In the genomic region with DNA sequence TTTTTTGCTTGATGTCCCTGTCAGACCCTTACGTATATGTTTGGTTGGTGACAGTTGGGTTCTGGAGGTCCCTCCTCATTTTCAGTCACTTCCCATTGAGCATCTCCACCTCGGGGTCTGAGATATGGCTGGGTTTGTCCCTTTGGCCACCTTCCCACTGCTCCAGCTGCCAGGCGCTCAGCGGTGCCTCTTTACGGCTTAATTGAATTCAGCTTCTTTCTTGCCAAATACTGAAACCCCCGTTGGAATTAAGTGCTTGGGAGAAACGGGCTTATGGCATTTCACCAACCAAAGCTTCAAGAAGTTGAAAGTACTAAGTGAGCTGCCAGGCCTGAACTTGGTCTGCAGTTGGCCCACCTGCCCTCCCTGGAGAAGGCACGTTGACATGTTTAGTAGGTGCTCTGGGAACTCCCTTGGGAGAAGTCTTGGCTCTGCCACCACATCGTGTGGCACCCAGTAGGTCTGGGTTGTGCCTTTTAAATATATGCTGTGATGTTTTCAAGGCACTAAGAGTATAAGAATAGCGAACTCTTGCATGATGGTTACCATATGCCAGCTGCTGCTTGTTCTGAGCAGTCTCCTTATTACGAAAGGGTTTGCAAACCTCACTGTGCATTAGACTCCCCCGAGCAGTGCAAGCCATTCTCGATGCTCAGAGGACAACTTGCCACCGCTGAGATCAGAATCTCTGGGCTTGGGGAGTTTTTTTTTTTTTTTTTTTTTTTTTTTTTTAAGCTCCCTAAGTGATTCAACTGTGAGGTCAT, we compare ENCODE assay signal across 22 mouse cellular contexts. TPM values are rescaled to one million over a fixed set of nuclear protein-coding genes. Genes with fewer than 3 reads are reported as not detected.
DNase-seq lines count a peak whose midpoint lies in the region; ATAC-seq and TF ChIP-seq lines count a peak whose summit lies in the region.
"Had no signal": no experiment of that assay in that cellular context is flagged by ENCODE, and none has a peak within 500 bp of the region (broad histone marks: within the 10 kb centered on the region; RNA-seq: fewer than 3 reads in every experiment).

No protein-coding gene starts in this region.

- TF ChIP-seq CTCF in midbrain, postnatal 0 days (IDR thresholded peaks at IDR 0.05): no peak

- H3K36me3 ChIP-seq in forebrain, embryonic 14.5 days (ENCODE audit: control insufficient read depth, insufficient read depth, low read length): no peaks in the 10 kb centered on the region
- H3K36me3 ChIP-seq in forebrain, embryonic 15.5 days: no peaks in the 10 kb centered on the region
- no peaks in the 10 kb centered on the region for H3K36me3 ChIP-seq in midbrain, postnatal 0 days (ENCODE audit: insufficient read depth, low read length)
- H3K36me3 ChIP-seq in midbrain, embryonic 11.5 days (ENCODE audit: control insufficient read depth, insufficient read depth, low read length): no peaks in the 10 kb centered on the region
- H3K36me3 ChIP-seq: kidney, embryonic 15.5 days; limb, embryonic 13.5 days; liver, embryonic 15.5 days; neural tube, embryonic 13.5 days had no signal

- no peak overlapping the region for H3K9ac ChIP-seq in forebrain, embryonic 14.5 days (ENCODE audit: low read length)
- H3K9ac ChIP-seq in forebrain, embryonic 15.5 days (replicated peaks): no peak overlapping the region
- no peak overlapping the region for H3K9ac ChIP-seq in midbrain, postnatal 0 days (replicated peaks; ENCODE audit: low read length, poor library complexity, severe bottlenecking)
- H3K9ac ChIP-seq in midbrain, embryonic 11.5 days (ENCODE audit: low read length): no peak overlapping the region
- H3K9ac ChIP-seq: kidney, embryonic 15.5 days; limb, embryonic 13.5 days; liver, embryonic 15.5 days; neural tube, embryonic 13.5 days had no signal

- H3K9me3 ChIP-seq in forebrain, embryonic 14.5 days (replicated peaks; ENCODE audit: control insufficient read depth, low read length): no peaks in the 10 kb centered on the region
- no peaks in the 10 kb centered on the region for H3K9me3 ChIP-seq in forebrain, embryonic 15.5 days
- no peaks in the 10 kb centered on the region for H3K9me3 ChIP-seq in midbrain, postnatal 0 days (ENCODE audit: low read length)
- no peaks in the 10 kb centered on the region for H3K9me3 ChIP-seq in midbrain, embryonic 11.5 days (ENCODE audit: control insufficient read depth, low read length)
- H3K9me3 ChIP-seq: kidney, embryonic 15.5 days; limb, embryonic 13.5 days; liver, embryonic 15.5 days; neural tube, embryonic 13.5 days had no signal

- peak; percentile 82 for DNase-seq in forebrain, embryonic 14.5 days (ENCODE audit: low spot score)
- peak; percentile 83 for DNase-seq in left cerebral cortex, postnatal 4 days
- no peak for DNase-seq in left cerebral cortex, adult 11 months (ENCODE audit: low spot score)
- DNase-seq in midbrain, postnatal 0 days (ENCODE audit: low spot score): peak; percentile 82
- DNase-seq in midbrain, embryonic 11.5 days (ENCODE audit: low spot score, missing footprints): no peak
- DNase-seq in lung, postnatal 4 days: peak; percentile 28 to 81
- no peak for DNase-seq in embryo, embryonic 11 days
- DNase-seq: adrenal gland, postnatal 14 days; cerebellum, adult 9-11 months; heart, adult 18-20 months; thymus, adult 18-20 months had no signal

- no peak overlapping the region for H3K4me2 ChIP-seq in forebrain, embryonic 14.5 days (ENCODE audit: low read length)
- H3K4me2 ChIP-seq in forebrain, embryonic 15.5 days (replicated peaks): no peak overlapping the region
- H3K4me2 ChIP-seq in midbrain, postnatal 0 days (ENCODE audit: low read depth, low read length, poor library complexity, severe bottlenecking): no peak overlapping the region
- H3K4me2 ChIP-seq in midbrain, embryonic 11.5 days: no peak overlapping the region
- H3K4me2 ChIP-seq: kidney, embryonic 15.5 days; limb, embryonic 13.5 days; liver, embryonic 15.5 days; neural tube, embryonic 13.5 days had no signal

- H3K27ac ChIP-seq in forebrain, embryonic 14.5 days (ENCODE audit: low read depth, low read length): no peak overlapping the region
- no peak overlapping the region for H3K27ac ChIP-seq in forebrain, embryonic 15.5 days (replicated peaks)
- H3K27ac ChIP-seq in midbrain, postnatal 0 days (ENCODE audit: low read depth, low read length): no peak overlapping the region
- H3K27ac ChIP-seq in midbrain, embryonic 11.5 days (ENCODE audit: low read depth, low read length): no peak overlapping the region
- H3K27ac ChIP-seq: kidney, embryonic 15.5 days; limb, embryonic 13.5 days; liver, embryonic 15.5 days; neural tube, embryonic 13.5 days had no signal

- intact Hi-C loops in left cerebral cortex, postnatal 4 days (cut with DNase I): no loop called here

- H3K4me1 ChIP-seq in forebrain, embryonic 14.5 days (ENCODE audit: control insufficient read depth, insufficient read depth, low read length): 0 out of 2 replicates have a peak, but pooled peaks cover 2% of the 10 kb centered on the region
- peaks cover 12% of the 10 kb centered on the region for H3K4me1 ChIP-seq in forebrain, embryonic 15.5 days
- no peaks in the 10 kb centered on the region for H3K4me1 ChIP-seq in midbrain, postnatal 0 days (ENCODE audit: insufficient read depth, low read length)
- no peaks in the 10 kb centered on the region for H3K4me1 ChIP-seq in midbrain, embryonic 11.5 days (ENCODE audit: control insufficient read depth, insufficient read depth, low read length)
- H3K4me1 ChIP-seq: limb, embryonic 13.5 days; liver, embryonic 15.5 days; neural tube, embryonic 13.5 days had no signal

- H3K27me3 ChIP-seq in forebrain, embryonic 14.5 days (replicated peaks; ENCODE audit: control insufficient read depth, insufficient read depth, low read length): no peaks in the 10 kb centered on the region
- H3K27me3 ChIP-seq in forebrain, embryonic 15.5 days: no peaks in the 10 kb centered on the region
- no peaks in the 10 kb centered on the region for H3K27me3 ChIP-seq in midbrain, postnatal 0 days (ENCODE audit: insufficient read depth, low read length)
- no peaks in the 10 kb centered on the region for H3K27me3 ChIP-seq in midbrain, embryonic 11.5 days (ENCODE audit: control insufficient read depth, insufficient read depth, low read length)
- H3K27me3 ChIP-seq: kidney, embryonic 15.5 days; limb, embryonic 13.5 days; neural tube, embryonic 13.5 days had no signal

- ATAC-seq in forebrain, embryonic 14.5 days: no peak
- no peak for ATAC-seq in forebrain, embryonic 15.5 days (replicated peaks)
- ATAC-seq in midbrain, postnatal 0 days (ENCODE audit: low FRiP score): no peak
- ATAC-seq in midbrain, embryonic 11.5 days (ENCODE audit: low FRiP score): no peak
- ATAC-seq: intestine, embryonic 16.5 days had no signal

- 53% methylated on average over 14 of the region's 14 CpGs for WGBS in forebrain, embryonic 14.5 days
- WGBS in forebrain, embryonic 15.5 days: 50% methylated on average over 14 of the region's 14 CpGs
- 61% methylated on average over 14 of the region's 14 CpGs for WGBS in midbrain, postnatal 0 days
- WGBS in midbrain, embryonic 11.5 days: 85% methylated on average over 14 of the region's 14 CpGs

- no peak overlapping the region for H3K4me3 ChIP-seq in forebrain, embryonic 14.5 days (ENCODE audit: low read depth, low read length)
- no peak overlapping the region for H3K4me3 ChIP-seq in forebrain, embryonic 15.5 days
- H3K4me3 ChIP-seq in midbrain, postnatal 0 days (ENCODE audit: low read depth, low read length): no peak overlapping the region
- no peak overlapping the region for H3K4me3 ChIP-seq in midbrain, embryonic 11.5 days (ENCODE audit: low read depth, low read length)
- H3K4me3 ChIP-seq: erythroblast, embryonic 14.5 days; kidney, embryonic 15.5 days; limb, embryonic 13.5 days; liver, embryonic 15.5 days; neural tube, embryonic 13.5 days had no signal

RNA-seq across cellular contexts. Expression of a gene that starts 32.2 kb away (rescaled TPM):
- polyA plus RNA-seq in forebrain, embryonic 14.5 days (2014; fragmentation: Nextera tagmentation; extraction: Ambion mirVana): not detected in 2 replicates
- not detected in 2 replicates for polyA plus RNA-seq in forebrain, embryonic 15.5 days (2015; fragmentation: Nextera tagmentation; extraction: Ambion mirVana)
- not detected for total RNA-seq in left cerebral cortex, postnatal 4 days (2021)
- not detected in 2 replicates for total RNA-seq in midbrain, postnatal 0 days (2014; rRNA removed)
- polyA plus RNA-seq in midbrain, postnatal 0 days (2015; fragmentation: Nextera tagmentation; extraction: Ambion mirVana): not detected in 2 replicates
- polyA plus RNA-seq in midbrain, embryonic 11.5 days (2014; fragmentation: Nextera tagmentation; extraction: Ambion mirVana): not detected in 2 replicates
- total RNA-seq: adrenal gland, postnatal 14 days; heart, adult 18-20 months; hematopoietic stem cell, adult 5-6 weeks; left cerebral cortex, adult 18-20 months; megakaryocyte-erythroid progenitor cell, adult 5-6 weeks had no signal
- polyA plus RNA-seq: erythroblast, embryonic 14.5 days; heart, embryonic 14.5 days; intestine, embryonic 16.5 days; kidney, embryonic 15.5 days; limb, embryonic 13.5 days; liver, embryonic 15.5 days; neural tube, embryonic 13.5 days had no signal

Comparison
In these comparisons a context has a peak if more than half of its experiments do, and no peak if none do; other contexts are left out.
1. DNase-seq: peak in forebrain, embryonic 14.5 days (single experiment), left cerebral cortex, postnatal 4 days (single experiment), midbrain, postnatal 0 days (single experiment) and lung, postnatal 4 days (2 of 2); none in left cerebral cortex, adult 11 months (single experiment), midbrain, embryonic 11.5 days (single experiment) and embryo, embryonic 11 days (single experiment).